Mouse (Mus musculus): Measurements from ENCODE around the gene Ceacam16.

Gene Ceacam16

GRCm38 (mm10) chr7:19861199-19861598, at the start of gene Ceacam16:
Gene Ceacam16, minus strand, starts transcription at chr7:19861299.
- ATAC-seq (ENCODE audit: low TSS enrichment): no peak

GRCm38 (mm10) chr7:19910421-19911291, 49.6 kb upstream of the Ceacam16 start:
- ATAC-seq (ENCODE audit: low TSS enrichment): peak; percentile 79; the same call in 1 of the 2 replicates

GRCm38 (mm10) chr7:19889881-19890280, 28.8 kb upstream of the Ceacam16 start:
- ATAC-seq (ENCODE audit: low TSS enrichment): no peak

GRCm38 (mm10) chr7:19887849-19888248, 26.8 kb upstream of the Ceacam16 start, which contains the start of gene Ceacam19:
Gene Ceacam19, minus strand, starts transcription at chr7:19887965.
- ATAC-seq (ENCODE audit: low TSS enrichment): no peak

- ATAC-seq (ENCODE audit: low TSS enrichment): no peak
These were observed 19.7 kb upstream of the Ceacam16 start for GRCm38 (mm10) chr7:19880754-19881153.

GRCm38 (mm10) chr7:19876781-19877425, 15.8 kb upstream of the Ceacam16 start:
- ATAC-seq (ENCODE audit: low TSS enrichment): no peak

GRCm38 (mm10) chr7:19875948-19876682, 15.0 kb upstream of the Ceacam16 start:
- ATAC-seq (ENCODE audit: low TSS enrichment): peak; percentile 73; the same call in 1 of the 2 replicates

- no peak for ATAC-seq (ENCODE audit: low TSS enrichment)
These were observed 11.0 kb upstream of the Ceacam16 start for GRCm38 (mm10) chr7:19871943-19872601.

- no peak for ATAC-seq (ENCODE audit: low TSS enrichment)
These were observed 10.1 kb upstream of the Ceacam16 start for GRCm38 (mm10) chr7:19871137-19871621.

- ATAC-seq (ENCODE audit: low TSS enrichment): no peak
These were observed 6.8 kb upstream of the Ceacam16 start for GRCm38 (mm10) chr7:19867751-19868399.

GRCm38 (mm10) chr7:19866490-19866889, 5.4 kb upstream of the Ceacam16 start:
- no peak for ATAC-seq (ENCODE audit: low TSS enrichment)

GRCm38 (mm10) chr7:19865246-19866036, 4.3 kb upstream of the Ceacam16 start:
- ATAC-seq (ENCODE audit: low TSS enrichment): no peak

- no peak for ATAC-seq (ENCODE audit: low TSS enrichment)
These were observed 3.1 kb upstream of the Ceacam16 start for GRCm38 (mm10) chr7:19864241-19864640.

- no peak for ATAC-seq (ENCODE audit: low TSS enrichment)
These were observed 1.4 kb downstream of the Ceacam16 start for GRCm38 (mm10) chr7:19859740-19860139.

- ATAC-seq (ENCODE audit: low TSS enrichment): no peak
These were observed 4.8 kb downstream of the Ceacam16 start for GRCm38 (mm10) chr7:19856283-19856682.

- no peak for ATAC-seq (ENCODE audit: low TSS enrichment)
These were observed 5.4 kb downstream of the Ceacam16 start for GRCm38 (mm10) chr7:19855663-19856062.

- no peak for ATAC-seq (ENCODE audit: low TSS enrichment)
These were observed 7.6 kb downstream of the Ceacam16 start for GRCm38 (mm10) chr7:19853526-19853925.

- peak; percentile 69 for ATAC-seq (ENCODE audit: low TSS enrichment)
These were observed 9.1 kb downstream of the Ceacam16 start, which contains the start of gene Gm19345 for GRCm38 (mm10) chr7:19851858-19852570. Gene Gm19345, plus strand, starts transcription at chr7:19852003.

- ATAC-seq (ENCODE audit: low TSS enrichment): no peak
These were observed 16.5 kb downstream of the Ceacam16 start for GRCm38 (mm10) chr7:19844521-19845171.

Measured in frontal cortex, adult (tissue).